Mouse (Mus musculus): ENCODE results near the gene Sost.

GRCm38 (mm10) chr11:101992411-101992810 is 25.6 kb upstream of the Sost start:
- TF ChIP-seq ZC3H11A (IDR thresholded peaks at IDR 0.05; ENCODE audit: borderline replicate concordance, low read depth, low read length), result no peak
- no peak for TF ChIP-seq HCFC1 (IDR thresholded peaks at IDR 0.05; ENCODE audit: borderline replicate concordance, insufficient read depth, low read length)
- no peak for TF ChIP-seq MAFK (IDR thresholded peaks at IDR 0.05; ENCODE audit: insufficient read depth, low read depth, low read length)
- no peak for TF ChIP-seq CHD2 (IDR thresholded peaks at IDR 0.05; ENCODE audit: low read depth, low read length)
- no peak for TF ChIP-seq ZNF384 (IDR thresholded peaks at IDR 0.05; ENCODE audit: low read depth, low read length)
